Mouse (Mus musculus) neural tube, embryonic 14.5 days (tissue): ENCODE results near the gene Eif4g3. TPM values are rescaled to one million over a fixed set of nuclear protein-coding genes. Genes with fewer than 3 reads are reported as not detected.

Experiments
- ATAC-seq: fragments of 200-750 bp; cut with Nextera tagmentation; 2 replicates; pipeline ENCODE4 v1.8.0; 2017; ENCODE audit warnings: low read depth, mild to moderate bottlenecking, moderate TSS enrichment, moderate library complexity
- H3K27ac ChIP-seq: fragments of 300-500 bp; sonication (generic); 2 replicates; pipeline ENCODE4 v1.5.1; 2014; ENCODE audit warnings: low read depth, mild to moderate bottlenecking, control low read depth, low read length, moderate library complexity, mixed read lengths
- H3K27me3 ChIP-seq: fragments of 300-500 bp; sonication (generic); 2 replicates; pipeline ENCODE4 v1.6.1; 2014; ENCODE audit warnings: low read length; ENCODE audit not compliant: control insufficient read depth, insufficient read depth
- H3K36me3 ChIP-seq: fragments of 300-500 bp; sonication (generic); 2 replicates; pipeline ENCODE4 v1.6.1; 2014; ENCODE audit warnings: low read length, mixed read lengths; ENCODE audit not compliant: control insufficient read depth, insufficient read depth
- H3K4me1 ChIP-seq: fragments of 300-500 bp; sonication (generic); 2 replicates; pipeline ENCODE4 v1.6.1; 2014; ENCODE audit warnings: low read length; ENCODE audit not compliant: control insufficient read depth, insufficient read depth
- H3K4me2 ChIP-seq: fragments of 300-500 bp; sonication (generic); 2 replicates; pipeline ENCODE4 v1.6.1; 2014; ENCODE audit warnings: mild to moderate bottlenecking, low read depth, low read length, control low read depth
- H3K4me3 ChIP-seq: fragments of 300-500 bp; sonication (generic); 2 replicates; pipeline ENCODE4 v1.5.1; 2014; ENCODE audit warnings: low read depth, low read length, control low read depth, mixed read lengths
- H3K9ac ChIP-seq: fragments of 300-500 bp; sonication (generic); replicated peaks from 2 replicates; pipeline ENCODE4 v1.6.1; 2014; ENCODE audit warnings: low read depth, mild to moderate bottlenecking, control low read depth, low read length, mixed read lengths
- H3K9me3 ChIP-seq: fragments of 300-500 bp; sonication (generic); 2 replicates; pipeline ENCODE4 v1.6.1; 2016; ENCODE audit warnings: low read length; ENCODE audit not compliant: control insufficient read depth
- WGBS: fragments of 180-500 bp; shearing (Covaris S2); extraction: QIAGEN DNeasy Blood & Tissue Kit; methylation state at CpG from one replicate; pipeline ENCODE4 v1.1.7; 2014; 5-methylcytosine and 5-hydroxymethylcytosine counted together
- polyA plus RNA-seq: library from polyadenylated mRNA; unstranded; fragments of >200 nt; fragmentation: Nextera tagmentation; extraction: Ambion mirVana; gene quantifications from 2 replicates; pipeline ENCODE4 v1.2.1, GENCODE M21; 2014

The Eif4g3 gene
- polyA plus RNA-seq, 1 experiment from 2014 or later = 71.4 TPM

DNA sequence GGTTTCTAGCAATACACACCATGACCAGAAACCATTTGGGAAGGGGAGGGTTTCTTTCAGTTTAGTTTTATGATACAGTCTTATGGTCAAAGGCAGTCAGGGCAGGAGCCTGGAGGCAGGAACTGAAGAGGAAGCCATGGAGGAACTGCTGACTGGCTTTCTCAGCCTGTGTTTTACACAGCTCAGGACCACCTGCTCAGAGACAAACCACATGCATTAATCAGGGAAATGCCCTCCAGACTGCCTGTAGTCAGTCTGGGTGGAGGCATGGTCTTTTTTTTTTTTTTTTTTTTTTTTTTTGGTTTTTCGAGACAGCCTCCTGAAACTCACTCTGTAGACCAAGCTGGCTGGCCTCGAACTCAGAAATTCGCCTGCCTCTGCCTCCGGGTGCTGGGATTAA, 179.9 kb downstream of the Eif4g3 start:
- ATAC-seq = no peak
- Histone ChIP-seq H3K4me3 (no peak overlapping the region), H3K27me3 (no peaks in the 10 kb centered on the region), H3K9me3 (no peaks in the 10 kb centered on the region), H3K36me3 (peaks cover 59% of the 10 kb centered on the region), H3K4me2 (no peak overlapping the region), H3K9ac (no peak overlapping the region), H3K27ac (no peak overlapping the region), H3K4me1 (no peaks in the 10 kb centered on the region)
- WGBS = 98% methylated on average over 4 of the region's 4 CpGs

DNA sequence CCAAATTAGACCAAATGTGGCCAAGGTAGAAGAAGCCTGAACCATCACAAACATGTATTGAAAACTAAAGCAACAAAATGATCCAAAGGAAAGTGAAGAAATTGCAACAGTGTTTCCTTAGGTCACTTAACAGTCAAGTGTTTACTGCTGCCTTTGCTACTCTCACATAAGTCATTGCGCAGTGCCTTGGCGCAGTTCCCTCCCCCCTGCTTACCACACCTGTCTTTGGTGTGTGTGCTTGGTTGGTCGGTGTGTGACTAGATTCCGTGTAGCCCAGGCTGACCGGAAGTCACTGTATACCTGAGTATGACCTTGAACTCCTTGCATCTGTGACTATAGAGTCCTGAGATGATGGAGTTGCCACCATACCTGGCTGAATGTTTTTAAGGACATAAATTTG, 186.6 kb downstream of the Eif4g3 start:
- Histone ChIP-seq H3K4me2 (no peak overlapping the region), H3K27ac (no peak overlapping the region), H3K27me3 (no peaks in the 10 kb centered on the region), H3K36me3 (peaks cover 77% of the 10 kb centered on the region), H3K4me3 (no peak overlapping the region), H3K4me1 (no peaks in the 10 kb centered on the region), H3K9me3 (no peaks in the 10 kb centered on the region), H3K9ac (no peak overlapping the region)
- WGBS = 100% methylated on average over 5 of the region's 5 CpGs
- ATAC-seq = no peak

DNA sequence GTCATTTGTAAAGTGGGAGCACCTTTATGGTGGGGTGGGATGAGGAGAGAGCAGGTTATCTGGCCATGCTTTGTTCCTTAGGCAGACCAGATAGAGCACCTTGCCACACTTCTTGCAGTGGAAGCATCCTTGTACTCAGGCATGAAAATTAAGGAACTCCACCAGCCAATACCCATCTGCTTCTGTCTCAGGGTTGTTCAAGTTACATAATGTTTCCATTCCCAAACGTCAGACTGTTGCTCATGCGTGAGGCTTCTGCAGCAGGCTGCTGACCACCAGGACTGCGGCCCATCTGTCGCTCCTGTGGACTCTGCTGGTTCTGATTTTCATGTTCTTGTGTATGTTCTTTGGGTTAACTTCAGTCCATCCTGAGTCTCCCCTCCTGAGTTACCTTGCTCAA, 187.9 kb downstream of the Eif4g3 start:
- 94% methylated on average over 4 of the region's 4 CpGs for WGBS

DNA sequence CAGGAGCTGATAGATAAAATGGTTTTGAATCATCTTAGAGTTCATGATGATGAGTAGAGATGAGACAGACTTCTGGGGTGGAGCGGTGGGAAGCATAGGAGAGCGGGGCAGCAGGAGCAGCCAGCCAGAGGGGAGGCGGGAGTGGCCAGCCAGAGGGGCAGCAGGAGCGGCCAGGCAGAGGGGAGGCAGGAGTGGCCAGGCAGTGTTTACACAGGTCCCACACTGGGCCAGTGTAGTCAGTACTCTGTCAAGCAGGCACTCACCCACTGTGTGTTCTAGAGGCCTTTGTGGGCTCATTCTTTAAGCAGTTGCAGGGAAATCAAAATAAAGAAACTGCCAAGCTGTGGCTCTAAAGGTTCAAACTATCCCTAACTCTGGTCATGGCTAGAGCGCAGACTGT, 191.2 kb downstream of the Eif4g3 start:
- Histone ChIP-seq H3K27me3 (no peaks in the 10 kb centered on the region), H3K4me3 (no peak overlapping the region), H3K27ac (no peak overlapping the region), H3K36me3 (peaks cover 73% of the 10 kb centered on the region), H3K4me2 (no peak overlapping the region), H3K9me3 (no peaks in the 10 kb centered on the region), H3K4me1 (no peaks in the 10 kb centered on the region), H3K9ac (no peak overlapping the region)
- WGBS = 93% methylated on average over 5 of the region's 5 CpGs
- no peak for ATAC-seq

More for the DNA sequence above, 187.9 kb downstream of the Eif4g3 start:
- H3K36me3 ChIP-seq = peaks cover 76% of the 10 kb centered on the region
- H3K4me2 ChIP-seq = no peak overlapping the region
- no peak for ATAC-seq
- H3K27me3 ChIP-seq = no peaks in the 10 kb centered on the region
- H3K4me1 ChIP-seq = no peaks in the 10 kb centered on the region
- no peaks in the 10 kb centered on the region for H3K9me3 ChIP-seq
- no peak overlapping the region for H3K9ac ChIP-seq
- no peak overlapping the region for H3K4me3 ChIP-seq
- H3K27ac ChIP-seq = no peak overlapping the region

DNA sequence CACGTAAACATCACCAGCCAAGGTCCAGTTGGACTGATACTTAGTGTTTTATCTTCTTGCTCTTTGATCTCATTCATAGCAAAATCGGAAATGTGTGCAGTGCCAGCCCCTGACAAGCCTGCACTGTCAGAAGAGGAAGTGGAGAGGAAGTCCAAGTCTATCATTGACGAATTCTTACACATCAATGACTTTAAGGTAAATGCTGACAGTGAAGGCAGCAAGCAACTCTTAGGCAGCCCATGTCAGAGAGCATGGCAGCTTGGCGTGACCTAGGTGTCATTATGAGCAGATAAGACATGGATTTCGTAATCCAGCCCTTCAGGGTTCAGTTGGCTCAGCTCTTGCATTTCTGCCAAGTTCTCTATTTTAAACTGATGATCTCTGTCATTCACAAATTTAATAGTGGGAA, 191.8 kb downstream of the Eif4g3 start:
- WGBS = 92% methylated on average over 5 of the region's 5 CpGs
- Histone ChIP-seq H3K9me3 (no peaks in the 10 kb centered on the region), H3K9ac (no peak overlapping the region)

DNA sequence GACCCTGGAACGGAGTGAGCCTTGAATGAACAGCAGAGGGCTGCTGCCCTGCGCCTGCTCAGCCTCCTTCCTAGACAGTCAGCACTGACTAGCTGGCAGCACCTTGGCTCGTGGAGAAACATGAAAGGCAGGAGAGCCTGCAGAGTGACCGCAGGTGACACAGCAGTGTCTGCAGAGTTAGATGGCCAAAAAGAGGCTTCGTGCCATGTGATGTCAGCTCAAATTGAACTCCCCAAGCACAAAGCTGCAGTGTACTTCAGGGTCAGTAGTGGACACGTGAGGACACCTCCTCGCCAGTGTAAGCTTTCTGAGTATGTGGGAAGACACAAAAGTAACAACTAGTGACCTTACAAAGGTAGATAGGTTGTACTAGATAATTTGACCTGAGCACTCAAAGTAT, 193.1 kb downstream of the Eif4g3 start:
- Histone ChIP-seq H3K9ac (no peak overlapping the region), H3K36me3 (peaks cover 73% of the 10 kb centered on the region), H3K27ac (no peak overlapping the region), H3K4me2 (no peak overlapping the region), H3K27me3 (no peaks in the 10 kb centered on the region), H3K4me1 (no peaks in the 10 kb centered on the region), H3K4me3 (no peak overlapping the region), H3K9me3 (no peaks in the 10 kb centered on the region)
- ATAC-seq = no peak
- WGBS = 95% methylated on average over 7 of the region's 7 CpGs

More for the DNA sequence above, 191.8 kb downstream of the Eif4g3 start:
- Histone ChIP-seq H3K27me3 (no peaks in the 10 kb centered on the region), H3K4me1 (no peaks in the 10 kb centered on the region), H3K27ac (no peak overlapping the region), H3K36me3 (peaks cover 74% of the 10 kb centered on the region), H3K4me3 (no peak overlapping the region), H3K4me2 (no peak overlapping the region)
- ATAC-seq = no peak

DNA sequence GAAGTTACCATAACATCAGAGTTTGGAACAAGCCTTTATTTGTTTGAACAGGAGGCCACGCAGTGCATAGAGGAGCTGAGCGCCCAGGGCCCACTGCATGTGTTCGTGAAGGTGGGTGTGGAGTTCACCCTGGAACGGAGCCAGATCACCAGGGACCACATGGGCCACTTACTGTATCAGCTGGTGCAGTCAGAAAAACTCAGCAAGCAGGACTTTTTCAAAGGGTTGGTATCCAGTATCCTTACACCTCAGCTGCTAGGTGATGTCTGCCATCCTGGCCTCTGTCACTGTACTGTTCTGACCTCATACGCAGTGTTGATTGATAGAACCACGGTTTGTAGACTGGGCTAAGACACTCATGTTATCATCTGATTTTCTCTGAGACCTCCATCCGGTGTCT, 195.2 kb downstream of the Eif4g3 start:
- Histone ChIP-seq H3K9me3 (no peaks in the 10 kb centered on the region), H3K27ac (no peak overlapping the region), H3K4me3 (no peak overlapping the region), H3K4me1 (no peaks in the 10 kb centered on the region), H3K9ac (no peak overlapping the region), H3K27me3 (no peaks in the 10 kb centered on the region), H3K36me3 (peaks cover 79% of the 10 kb centered on the region), H3K4me2 (no peak overlapping the region)
- ATAC-seq = no peak
- WGBS = 86% methylated on average over 7 of the region's 7 CpGs

DNA sequence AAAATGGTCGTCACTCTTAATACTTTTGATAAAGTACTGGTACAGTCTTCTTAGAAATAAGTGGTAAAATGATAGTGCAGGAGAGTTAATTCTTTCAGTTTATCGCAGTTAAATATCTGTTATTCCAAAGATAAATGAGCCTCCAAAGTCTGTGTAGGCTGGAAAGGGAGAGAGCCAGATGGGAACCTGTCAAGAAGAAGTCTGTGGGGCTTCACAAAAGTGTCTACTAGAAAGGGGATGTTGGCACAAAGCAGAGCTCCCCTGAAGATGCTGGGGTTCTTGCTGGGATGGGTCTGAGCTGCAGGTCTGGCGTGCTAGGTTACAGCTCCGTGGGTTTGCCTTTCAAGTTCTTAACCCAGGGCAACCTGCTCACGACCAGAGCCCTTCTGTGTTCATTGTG, 199.7 kb downstream of the Eif4g3 start:
- no peak overlapping the region for H3K27ac ChIP-seq
- no peak for ATAC-seq
- no peak overlapping the region for H3K4me3 ChIP-seq
- no peak overlapping the region for H3K4me2 ChIP-seq
- no peaks in the 10 kb centered on the region for H3K9me3 ChIP-seq
- 92% methylated on average over 5 of the region's 5 CpGs for WGBS
- H3K36me3 ChIP-seq = peaks cover 78% of the 10 kb centered on the region
- no peaks in the 10 kb centered on the region for H3K27me3 ChIP-seq
- H3K9ac ChIP-seq = no peak overlapping the region
- H3K4me1 ChIP-seq = no peaks in the 10 kb centered on the region

DNA sequence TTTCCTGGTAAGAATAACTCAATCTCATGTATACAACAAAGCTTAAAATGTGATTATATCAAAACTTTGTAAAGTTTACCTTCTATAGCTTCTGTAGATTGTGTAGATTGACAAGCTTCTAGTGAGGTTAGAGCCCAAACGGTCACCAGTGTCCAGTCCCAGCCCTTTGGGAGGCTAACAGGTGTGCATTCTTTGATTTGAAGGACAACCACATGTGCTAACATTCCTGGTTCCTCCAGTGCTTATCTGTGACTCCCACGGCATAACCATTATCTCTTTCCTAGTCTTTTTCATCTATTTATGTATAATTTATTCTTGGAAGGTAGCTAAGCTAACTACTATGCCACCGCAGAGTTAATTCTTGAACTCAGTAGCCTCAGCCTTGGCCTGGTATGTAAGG, 207.9 kb downstream of the Eif4g3 start:
- Histone ChIP-seq H3K36me3 (peaks cover 67% of the 10 kb centered on the region), H3K9ac (no peak overlapping the region), H3K27me3 (no peaks in the 10 kb centered on the region), H3K9me3 (no peaks in the 10 kb centered on the region), H3K4me1 (no peaks in the 10 kb centered on the region), H3K27ac (no peak overlapping the region), H3K4me3 (no peak overlapping the region), H3K4me2 (no peak overlapping the region)
- no peak for ATAC-seq
- 96% methylated on average over 3 of the region's 3 CpGs for WGBS

DNA sequence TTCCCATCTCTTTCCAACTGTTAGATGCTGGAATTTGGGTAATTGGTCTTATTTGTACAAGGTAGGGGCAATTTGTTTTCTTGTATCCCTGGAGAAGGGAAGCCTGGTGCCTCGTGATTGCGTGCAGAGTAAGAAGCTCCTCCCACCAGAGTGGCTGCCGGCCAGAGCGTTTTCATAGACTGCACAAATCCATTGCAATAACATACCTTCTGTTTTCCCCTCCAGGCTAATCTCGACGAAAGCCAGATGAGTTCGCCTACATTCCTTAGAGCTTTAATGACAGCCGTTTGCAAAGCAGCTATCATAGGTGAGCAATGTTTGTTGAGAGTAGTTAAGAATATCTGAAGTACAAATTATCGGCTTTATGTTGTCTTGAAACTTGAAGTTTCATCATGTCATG, 208.9 kb downstream of the Eif4g3 start:
- H3K4me3 ChIP-seq = no peak overlapping the region
- H3K36me3 ChIP-seq = peaks cover 61% of the 10 kb centered on the region
- no peaks in the 10 kb centered on the region for H3K9me3 ChIP-seq
- H3K4me2 ChIP-seq = no peak overlapping the region
- H3K4me1 ChIP-seq = no peaks in the 10 kb centered on the region
- no peak for ATAC-seq
- no peak overlapping the region for H3K27ac ChIP-seq
- H3K9ac ChIP-seq = no peak overlapping the region
- 88% methylated on average over 9 of the region's 9 CpGs for WGBS
- H3K27me3 ChIP-seq = no peaks in the 10 kb centered on the region
